Comparison of ENCODE assay signal across 30 mouse cellular contexts in the genomic region with DNA sequence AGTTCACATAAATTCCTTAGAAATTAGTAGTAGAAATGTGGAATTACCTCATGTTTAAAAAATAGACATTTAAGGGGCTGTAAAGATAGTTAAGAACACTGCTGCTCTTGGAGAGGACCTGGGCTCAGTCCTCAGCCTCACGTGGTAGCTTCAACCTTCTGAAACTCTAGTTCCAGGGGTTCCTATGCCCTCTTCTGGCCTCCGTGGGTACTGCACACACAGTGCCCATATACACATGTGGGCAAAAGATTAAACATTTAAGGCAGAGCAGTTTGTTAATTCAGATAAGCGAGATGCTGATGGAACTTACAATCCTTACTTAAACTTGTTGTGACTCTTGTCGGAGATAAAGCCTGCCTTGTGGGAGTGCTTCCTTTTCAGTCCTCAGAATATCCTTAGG.
A peak's percentile ranks its signal among the peaks of the same experiment; 100 is the strongest.
DNase-seq lines count a peak whose midpoint lies in the region; ATAC-seq and TF ChIP-seq lines count a peak whose summit lies in the region.
"Had no signal": no experiment of that assay in that cellular context is flagged by ENCODE, and none has a peak within 500 bp of the region (broad histone marks: within the 10 kb centered on the region; RNA-seq: fewer than 3 reads in every experiment).

No protein-coding gene starts in this region.

- H3K4me3 ChIP-seq in hindbrain, postnatal 0 days (ENCODE audit: low read length): no peak overlapping the region
- H3K4me3 ChIP-seq in hindbrain, embryonic 11.5 days (ENCODE audit: low read depth, low read length): no peak overlapping the region
- H3K4me3 ChIP-seq in midbrain, postnatal 0 days (ENCODE audit: low read depth, low read length): no peak overlapping the region
- H3K4me3 ChIP-seq in midbrain, embryonic 15.5 days: no peak overlapping the region
- no peak overlapping the region for H3K4me3 ChIP-seq in ES-E14 (ENCODE audit: insufficient read depth in 1 of 2, low read depth in 1 of 2, low read length in 2 of 2, poor library complexity in 1 of 2, severe bottlenecking in 1 of 2)
- H3K4me3 ChIP-seq: embryonic facial prominence, embryonic 10.5 days; embryonic facial prominence, embryonic 15.5 days; forebrain, embryonic 12.5 days; heart, embryonic 13.5 days; hindbrain, embryonic 15.5 days; limb, embryonic 13.5 days; liver, embryonic 13.5 days; neural tube, embryonic 12.5 days had no signal

- H3K27ac ChIP-seq in hindbrain, postnatal 0 days: no peak overlapping the region
- H3K27ac ChIP-seq in hindbrain, embryonic 11.5 days (ENCODE audit: low read depth, low read length): no peak overlapping the region
- no peak overlapping the region for H3K27ac ChIP-seq in midbrain, postnatal 0 days (ENCODE audit: low read depth, low read length)
- no peak overlapping the region for H3K27ac ChIP-seq in midbrain, embryonic 15.5 days
- H3K27ac ChIP-seq in ES-E14 (ENCODE audit: insufficient read depth, low read depth, low read length, poor library complexity, severe bottlenecking): no peak overlapping the region
- H3K27ac ChIP-seq: embryonic facial prominence, embryonic 10.5 days; embryonic facial prominence, embryonic 15.5 days; forebrain, embryonic 12.5 days; hindbrain, embryonic 15.5 days; limb, embryonic 13.5 days; liver, embryonic 13.5 days; neural tube, embryonic 12.5 days had no signal

- no peak overlapping the region for H3K9ac ChIP-seq in hindbrain, postnatal 0 days (replicated peaks; ENCODE audit: low read length)
- H3K9ac ChIP-seq in hindbrain, embryonic 11.5 days (ENCODE audit: low read depth, low read length): no peak overlapping the region
- H3K9ac ChIP-seq in midbrain, postnatal 0 days (replicated peaks; ENCODE audit: low read length, poor library complexity, severe bottlenecking): no peak overlapping the region
- H3K9ac ChIP-seq in midbrain, embryonic 15.5 days: no peak overlapping the region
- H3K9ac ChIP-seq in ES-E14 (ENCODE audit: insufficient read depth, low read depth, low read length, poor library complexity, severe bottlenecking): no peak overlapping the region
- H3K9ac ChIP-seq: embryonic facial prominence, embryonic 15.5 days; forebrain, embryonic 12.5 days; heart, embryonic 13.5 days; hindbrain, embryonic 15.5 days; limb, embryonic 13.5 days; liver, embryonic 13.5 days; neural tube, embryonic 12.5 days had no signal

- no peak overlapping the region for H3K4me2 ChIP-seq in hindbrain, postnatal 0 days (ENCODE audit: low read depth, low read length)
- H3K4me2 ChIP-seq in hindbrain, embryonic 11.5 days (replicated peaks; ENCODE audit: low read depth, low read length): no peak overlapping the region
- no peak overlapping the region for H3K4me2 ChIP-seq in midbrain, postnatal 0 days (ENCODE audit: low read depth, low read length, poor library complexity, severe bottlenecking)
- H3K4me2 ChIP-seq in midbrain, embryonic 15.5 days: no peak overlapping the region
- H3K4me2 ChIP-seq: embryonic facial prominence, embryonic 15.5 days; forebrain, embryonic 12.5 days; heart, embryonic 13.5 days; hindbrain, embryonic 15.5 days; limb, embryonic 13.5 days; liver, embryonic 13.5 days; neural tube, embryonic 12.5 days had no signal

- no peaks in the 10 kb centered on the region for H3K9me3 ChIP-seq in hindbrain, postnatal 0 days (ENCODE audit: low read length)
- H3K9me3 ChIP-seq in hindbrain, embryonic 11.5 days (ENCODE audit: control insufficient read depth, low read length): no peaks in the 10 kb centered on the region
- no peaks in the 10 kb centered on the region for H3K9me3 ChIP-seq in midbrain, postnatal 0 days (ENCODE audit: low read length)
- no peaks in the 10 kb centered on the region for H3K9me3 ChIP-seq in midbrain, embryonic 15.5 days
- H3K9me3 ChIP-seq in ES-E14 (ENCODE audit: control insufficient read depth, insufficient read depth, low read depth, low read length): no peaks in the 10 kb centered on the region
- H3K9me3 ChIP-seq: embryonic facial prominence, embryonic 10.5 days; embryonic facial prominence, embryonic 15.5 days; hindbrain, embryonic 15.5 days; neural tube, embryonic 12.5 days had no signal

- TF ChIP-seq CTCF in hindbrain, postnatal 0 days (IDR thresholded peaks at IDR 0.05; ENCODE audit: low read depth): peak; percentile 17; the same call in 1 of the 2 replicates
- peak; percentile 30 for TF ChIP-seq CTCF in midbrain, postnatal 0 days (IDR thresholded peaks at IDR 0.05)

- H3K36me3 ChIP-seq in hindbrain, postnatal 0 days (ENCODE audit: insufficient read depth, low read length): no peaks in the 10 kb centered on the region
- H3K36me3 ChIP-seq in hindbrain, embryonic 11.5 days (ENCODE audit: control insufficient read depth, insufficient read depth, low read length): no peaks in the 10 kb centered on the region
- H3K36me3 ChIP-seq in midbrain, postnatal 0 days (ENCODE audit: insufficient read depth, low read length): no peaks in the 10 kb centered on the region
- no peaks in the 10 kb centered on the region for H3K36me3 ChIP-seq in midbrain, embryonic 15.5 days (replicated peaks)
- H3K36me3 ChIP-seq in ES-E14 (ENCODE audit: control insufficient read depth, insufficient read depth, low read length, poor library complexity, severe bottlenecking): no peaks in the 10 kb centered on the region
- H3K36me3 ChIP-seq: embryonic facial prominence, embryonic 10.5 days; embryonic facial prominence, embryonic 15.5 days; forebrain, embryonic 12.5 days; hindbrain, embryonic 15.5 days; limb, embryonic 13.5 days; liver, embryonic 13.5 days; neural tube, embryonic 12.5 days had no signal

- in situ Hi-C loops in ES-E14 (cut with MboI; ENCODE audit: low sequenced_read_pairs in 2 of 2, unreplicated experiment in 2 of 2): loop anchor here (25.0 kb wide), 2 partner anchors 163 to 338 kb away; no protein-coding TSS in a partner anchor

- no peak for ATAC-seq in hindbrain, postnatal 0 days
- ATAC-seq in hindbrain, embryonic 11.5 days (ENCODE audit: low FRiP score): no peak
- ATAC-seq in midbrain, postnatal 0 days (ENCODE audit: low FRiP score): no peak
- no peak for ATAC-seq in midbrain, embryonic 15.5 days (replicated peaks)
- ATAC-seq: activated CD4-positive, CD25-positive, alpha-beta regulatory T cell, adult 4 months; CD4-positive, CD25-positive, alpha-beta regulatory T cell, adult 4 months had no signal

- 95% methylated on average over 4 of the region's 4 CpGs for WGBS in hindbrain, postnatal 0 days
- 94% methylated on average over 4 of the region's 4 CpGs for WGBS in hindbrain, embryonic 11.5 days
- WGBS in midbrain, postnatal 0 days: 98% methylated on average over 4 of the region's 4 CpGs
- 96% methylated on average over 4 of the region's 4 CpGs for WGBS in midbrain, embryonic 15.5 days

- H3K4me1 ChIP-seq in hindbrain, postnatal 0 days (ENCODE audit: insufficient read depth, low read length): peaks cover 5% of the 10 kb centered on the region; the same call in 1 of the 2 replicates
- H3K4me1 ChIP-seq in hindbrain, embryonic 11.5 days (replicated peaks; ENCODE audit: control insufficient read depth, insufficient read depth, low read length): no peaks in the 10 kb centered on the region
- no peaks in the 10 kb centered on the region for H3K4me1 ChIP-seq in midbrain, postnatal 0 days (ENCODE audit: insufficient read depth, low read length)
- peaks cover 8% of the 10 kb centered on the region; the same call in 1 of the 2 replicates for H3K4me1 ChIP-seq in midbrain, embryonic 15.5 days
- peaks cover 0 to 1% of the 10 kb centered on the region in 2 experiments; a peak in 1 of 4 replicates for H3K4me1 ChIP-seq in ES-E14 (ENCODE audit: control insufficient read depth in 2 of 2, insufficient read depth in 2 of 2, low read length in 2 of 2, poor library complexity in 1 of 2)
- H3K4me1 ChIP-seq: liver, embryonic 13.5 days had no signal

- DNase-seq in hindbrain, postnatal 0 days (ENCODE audit: low spot score): no peak
- DNase-seq in hindbrain, embryonic 11.5 days (ENCODE audit: low spot score): no peak
- no peak for DNase-seq in midbrain, postnatal 0 days (ENCODE audit: low spot score)
- DNase-seq in ES-E14 (ENCODE audit: low read depth, low spot score): no peak
- peak; percentile 20 for DNase-seq in testis, postnatal 14 days (ENCODE audit: low spot score)
- DNase-seq in spleen, postnatal 14 days (ENCODE audit: low spot score in 2 of 2): no peak
- DNase-seq: adrenal gland, adult 2 months; adrenal gland, postnatal 36 days; cerebellum, adult 18-20 months; gastrocnemius, postnatal 25 days; heart, postnatal 10 days; kidney, adult 18-20 months; liver, embryonic 13.5 days; lung, adult 18-20 months; lung, postnatal 10 days; midbrain, embryonic 14.5 days; right cerebral cortex, adult 18-20 months; right cerebral cortex, postnatal 4 days; thymus, adult 18-20 months; thymus, postnatal 36 days had no signal

- H3K27me3 ChIP-seq in hindbrain, postnatal 0 days (ENCODE audit: insufficient read depth, low read length): no peaks in the 10 kb centered on the region
- no peaks in the 10 kb centered on the region for H3K27me3 ChIP-seq in hindbrain, embryonic 11.5 days (ENCODE audit: control insufficient read depth, insufficient read depth, low read length)
- H3K27me3 ChIP-seq in midbrain, postnatal 0 days (ENCODE audit: insufficient read depth, low read length): no peaks in the 10 kb centered on the region
- H3K27me3 ChIP-seq in midbrain, embryonic 15.5 days (replicated peaks): no peaks in the 10 kb centered on the region
- H3K27me3 ChIP-seq: embryonic facial prominence, embryonic 15.5 days; heart, embryonic 13.5 days; hindbrain, embryonic 15.5 days; liver, embryonic 13.5 days; neural tube, embryonic 12.5 days had no signal

TF ChIP-seq in ES-E14, 5 proteins besides CTCF, POLR2A, EP300 and RAD21:
- 0 out of 2 replicates have a peak, but pooled peaks have one; percentile 1 for TF ChIP-seq ZC3H11A (IDR thresholded peaks at IDR 0.05; ENCODE audit: borderline replicate concordance, low read depth, low read length)
- no peak for TF ChIP-seq ZNF384 (IDR thresholded peaks at IDR 0.05; ENCODE audit: low read depth, low read length)
- TF ChIP-seq CHD2 (IDR thresholded peaks at IDR 0.05; ENCODE audit: low read depth, low read length): no peak
- no peak for TF ChIP-seq MAFK (IDR thresholded peaks at IDR 0.05; ENCODE audit: insufficient read depth, low read depth, low read length)
- TF ChIP-seq HCFC1 (IDR thresholded peaks at IDR 0.05; ENCODE audit: borderline replicate concordance, insufficient read depth, low read length): no peak
